Mouse (Mus musculus): Measurements from ENCODE around the gene Kdm7a. TPM values are rescaled to one million over a fixed set of nuclear protein-coding genes. Genes with fewer than 3 reads are reported as not detected.
A peak's percentile ranks its signal among the peaks of the same experiment; 100 is the strongest.

The Kdm7a gene
- polyA plus RNA-seq, 1 experiment from 2014 or later = 7.9 TPM

DNA sequence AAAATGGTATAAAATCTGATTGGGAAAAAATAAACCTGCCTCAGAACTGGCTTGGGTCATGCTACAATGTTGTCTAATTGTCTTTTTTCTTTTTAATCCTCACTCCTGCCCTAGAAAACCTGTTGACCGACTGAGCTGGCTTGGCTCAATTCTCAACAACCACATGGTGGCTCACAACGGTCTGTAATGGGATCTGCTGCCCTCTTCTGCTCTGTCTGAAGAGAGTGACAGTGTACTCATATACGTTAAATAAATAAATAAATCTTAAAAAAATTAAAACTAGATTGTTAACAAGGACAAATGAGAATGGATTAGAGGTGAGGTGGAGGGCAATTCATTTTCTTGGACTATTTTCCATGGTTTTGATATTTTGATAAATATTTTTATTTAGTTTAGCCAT, 85.9 kb downstream of the Kdm7a start:
- H3K27ac ChIP-seq (ENCODE audit: low read depth, low read length) = no peak overlapping the region
- 61% methylated on average over 3 of the region's 3 CpGs for WGBS
- ATAC-seq (ENCODE audit: low FRiP score, low TSS enrichment) = no peak

DNA sequence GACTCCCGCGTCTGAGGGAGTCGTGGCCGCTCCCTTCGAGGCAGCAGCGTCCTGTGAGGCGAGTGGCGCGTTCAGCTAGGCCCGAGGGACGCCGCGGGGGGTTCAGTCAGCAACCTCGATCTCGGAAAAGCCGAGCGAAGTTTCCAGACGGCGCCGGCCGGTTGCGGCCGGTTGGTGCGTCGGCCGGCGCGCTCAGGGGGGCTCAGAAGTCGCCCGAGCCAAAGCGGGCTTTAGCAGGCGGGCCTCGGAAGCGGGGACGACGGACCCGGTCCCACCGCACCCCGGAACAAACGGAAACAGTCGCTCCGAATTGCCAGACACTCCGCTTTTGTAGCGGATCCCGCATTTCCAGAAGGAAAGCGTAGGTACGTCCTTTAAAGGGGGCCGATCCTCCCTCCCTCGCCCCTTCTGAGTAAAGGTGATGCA, 88.1 kb downstream of the Kdm7a start:
- Histone ChIP-seq H3K36me3 (ENCODE audit: control insufficient read depth, insufficient read depth, low read length) (no peaks in the 10 kb centered on the region), H3K4me1 (ENCODE audit: control insufficient read depth, insufficient read depth, low read length) (0 out of 2 replicates have a peak, but pooled peaks cover 3% of the 10 kb centered on the region), H3K27ac (ENCODE audit: low read depth, low read length) (0 out of 2 replicates have a peak overlapping the region, but pooled peaks have one; percentile 11), H3K9me3 (ENCODE audit: control insufficient read depth, low read length) (peaks cover 5% of the 10 kb centered on the region; the same call in 1 of the 2 replicates), H3K27me3 (ENCODE audit: control insufficient read depth, insufficient read depth, low read length) (peaks cover 18% of the 10 kb centered on the region), H3K4me3 (ENCODE audit: low read length) (peak overlapping the region; percentile 78), H3K4me2 (replicated peaks; ENCODE audit: low read depth, low read length) (peak overlapping the region; percentile 53), H3K9ac (ENCODE audit: low read depth, low read length) (peak overlapping the region; percentile 79)
- ATAC-seq (ENCODE audit: low FRiP score, low TSS enrichment) = no peak
- WGBS = 13% methylated on average over 49 of the region's 49 CpGs

More for the DNA sequence above, 85.9 kb downstream of the Kdm7a start:
- no peak overlapping the region for H3K4me2 ChIP-seq (replicated peaks; ENCODE audit: low read depth, low read length)
- no peaks in the 10 kb centered on the region for H3K36me3 ChIP-seq (ENCODE audit: control insufficient read depth, insufficient read depth, low read length)
- no peak overlapping the region for H3K9ac ChIP-seq (ENCODE audit: low read depth, low read length)
- peaks cover 18% of the 10 kb centered on the region for H3K27me3 ChIP-seq (ENCODE audit: control insufficient read depth, insufficient read depth, low read length)
- 0 out of 2 replicates have a peak, but pooled peaks cover 3% of the 10 kb centered on the region for H3K4me1 ChIP-seq (ENCODE audit: control insufficient read depth, insufficient read depth, low read length)
- peaks cover 5% of the 10 kb centered on the region; the same call in 1 of the 2 replicates for H3K9me3 ChIP-seq (ENCODE audit: control insufficient read depth, low read length)
- H3K4me3 ChIP-seq (ENCODE audit: low read length) = no peak overlapping the region

DNA sequence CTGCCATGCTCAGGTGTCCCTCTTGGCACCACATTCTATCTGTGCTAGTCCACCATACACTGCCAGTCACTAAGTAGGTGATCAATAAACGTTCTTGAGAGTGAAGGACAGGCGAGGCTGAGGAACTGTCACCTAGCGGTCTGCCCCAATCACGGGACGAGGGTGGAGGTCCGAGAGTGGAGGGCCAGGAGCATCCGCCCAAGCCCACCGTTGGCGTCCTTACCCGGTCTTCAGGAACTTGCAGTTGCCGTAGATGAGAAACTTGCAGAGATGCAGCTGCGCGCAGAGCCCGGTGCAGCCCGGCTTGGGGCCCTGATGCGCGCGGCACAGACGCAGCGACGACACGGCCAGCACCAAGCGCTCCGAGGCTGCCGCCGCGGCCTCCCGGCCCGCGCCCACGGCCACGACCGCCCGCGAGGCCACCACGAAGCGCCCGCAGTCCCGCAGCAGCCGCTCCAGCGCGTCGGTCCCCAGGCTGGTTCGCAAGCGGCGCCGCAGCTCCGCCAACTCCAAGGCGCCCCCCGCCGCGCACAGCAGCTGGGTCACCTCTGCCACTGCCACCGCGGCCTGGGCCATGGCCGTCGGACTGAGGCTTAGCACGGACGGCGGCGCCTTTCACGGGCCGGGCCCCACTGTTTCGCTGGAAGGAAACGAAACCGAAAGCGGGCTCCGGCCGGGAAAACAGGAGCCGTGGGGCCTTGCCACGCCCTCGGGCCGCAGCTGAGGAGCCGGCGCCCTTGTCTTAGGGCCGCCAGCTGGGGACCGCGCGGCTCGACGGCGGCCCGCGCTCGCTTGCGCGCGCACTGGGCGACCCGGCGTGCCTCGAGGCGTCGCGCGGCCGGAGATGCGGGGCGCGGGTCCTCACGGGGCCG, 88.8 kb downstream of the Kdm7a start, which contains the start of gene Parp12:
TSS of gene Parp12 (minus strand) at position 766 of the 872 bp plus-strand sequence.
- Histone ChIP-seq H3K4me1 (ENCODE audit: control insufficient read depth, insufficient read depth, low read length) (0 out of 2 replicates have a peak, but pooled peaks cover 3% of the 10 kb centered on the region), H3K4me2 (replicated peaks; ENCODE audit: low read depth, low read length) (peak within 1 kb of the TSS; percentile 53), H3K4me3 (ENCODE audit: low read length) (peak within 1 kb of the TSS; percentile 78), H3K27ac (ENCODE audit: low read depth, low read length) (0 out of 2 replicates have a peak within 1 kb of the TSS, but pooled peaks have one; percentile 11), H3K27me3 (ENCODE audit: control insufficient read depth, insufficient read depth, low read length) (peaks cover 18% of the 10 kb centered on the region), H3K9ac (ENCODE audit: low read depth, low read length) (peak within 1 kb of the TSS; percentile 79), H3K9me3 (ENCODE audit: control insufficient read depth, low read length) (peaks cover 5% of the 10 kb centered on the region; the same call in 1 of the 2 replicates), H3K36me3 (ENCODE audit: control insufficient read depth, insufficient read depth, low read length) (no peaks in the 10 kb centered on the region)
- ATAC-seq (ENCODE audit: low FRiP score, low TSS enrichment) = peak; percentile 85
- 4% methylated on average over 48 of the region's 101 CpGs for WGBS

DNA sequence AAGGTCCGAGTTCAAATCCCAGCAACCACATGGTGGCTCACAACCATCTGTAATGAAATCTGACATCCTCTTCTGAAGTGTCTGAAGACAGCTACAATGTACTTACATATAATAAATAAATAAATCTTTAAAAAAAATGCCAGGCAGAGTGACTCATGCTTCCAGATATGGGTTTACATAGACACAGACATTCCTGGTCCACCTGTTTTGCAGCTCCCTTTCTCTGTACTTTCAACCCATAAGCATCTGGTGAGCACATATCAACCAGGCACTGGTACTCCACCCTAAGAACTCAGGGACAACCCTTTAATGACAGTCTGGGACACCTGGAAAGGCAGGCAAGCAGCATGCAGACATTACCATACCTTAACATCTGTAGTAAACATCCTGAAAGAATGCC, 91.2 kb downstream of the Kdm7a start:
- H3K9me3 ChIP-seq (ENCODE audit: control insufficient read depth, low read length) = peaks cover 5% of the 10 kb centered on the region; the same call in 1 of the 2 replicates
- 0 out of 2 replicates have a peak, but pooled peaks cover 3% of the 10 kb centered on the region for H3K4me1 ChIP-seq (ENCODE audit: control insufficient read depth, insufficient read depth, low read length)
- H3K4me3 ChIP-seq (ENCODE audit: low read length) = no peak overlapping the region
- H3K4me2 ChIP-seq (replicated peaks; ENCODE audit: low read depth, low read length) = no peak overlapping the region
- ATAC-seq (ENCODE audit: low FRiP score, low TSS enrichment) = no peak
- peaks cover 18% of the 10 kb centered on the region for H3K27me3 ChIP-seq (ENCODE audit: control insufficient read depth, insufficient read depth, low read length)
- no peak overlapping the region for H3K27ac ChIP-seq (ENCODE audit: low read depth, low read length)
- WGBS = 73% methylated on average over 1 of the region's 1 CpGs
- H3K9ac ChIP-seq (ENCODE audit: low read depth, low read length) = no peak overlapping the region
- no peaks in the 10 kb centered on the region for H3K36me3 ChIP-seq (ENCODE audit: control insufficient read depth, insufficient read depth, low read length)

DNA sequence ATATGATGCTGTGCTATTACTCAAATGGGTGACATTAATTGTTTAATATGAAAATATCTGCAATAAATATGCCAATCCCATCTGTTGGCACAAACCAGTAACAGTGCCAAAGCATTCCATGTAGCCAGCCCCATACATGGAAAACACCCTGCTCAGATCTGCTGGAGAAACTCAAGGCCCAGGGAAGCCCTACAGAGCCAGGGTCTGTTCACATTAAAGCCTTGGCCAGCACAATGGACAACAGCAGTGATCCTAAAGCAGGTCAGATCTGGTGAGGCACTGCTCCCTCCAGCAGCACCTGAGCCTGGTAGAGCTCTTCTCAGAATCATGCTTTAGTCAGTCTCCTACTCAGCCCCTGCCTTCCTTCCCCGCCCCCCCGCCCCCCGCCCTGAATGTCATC, 93.4 kb downstream of the Kdm7a start:
- Histone ChIP-seq H3K36me3 (ENCODE audit: control insufficient read depth, insufficient read depth, low read length) (no peaks in the 10 kb centered on the region), H3K27ac (ENCODE audit: low read depth, low read length) (no peak overlapping the region), H3K27me3 (ENCODE audit: control insufficient read depth, insufficient read depth, low read length) (peaks cover 11% of the 10 kb centered on the region), H3K9ac (ENCODE audit: low read depth, low read length) (no peak overlapping the region), H3K4me3 (ENCODE audit: low read length) (no peak overlapping the region), H3K4me2 (replicated peaks; ENCODE audit: low read depth, low read length) (no peak overlapping the region), H3K9me3 (ENCODE audit: control insufficient read depth, low read length) (no peaks in the 10 kb centered on the region), H3K4me1 (ENCODE audit: control insufficient read depth, insufficient read depth, low read length) (no peaks in the 10 kb centered on the region)
- ATAC-seq (ENCODE audit: low FRiP score, low TSS enrichment) = no peak
- 89% methylated on average over 3 of the region's 3 CpGs for WGBS

DNA sequence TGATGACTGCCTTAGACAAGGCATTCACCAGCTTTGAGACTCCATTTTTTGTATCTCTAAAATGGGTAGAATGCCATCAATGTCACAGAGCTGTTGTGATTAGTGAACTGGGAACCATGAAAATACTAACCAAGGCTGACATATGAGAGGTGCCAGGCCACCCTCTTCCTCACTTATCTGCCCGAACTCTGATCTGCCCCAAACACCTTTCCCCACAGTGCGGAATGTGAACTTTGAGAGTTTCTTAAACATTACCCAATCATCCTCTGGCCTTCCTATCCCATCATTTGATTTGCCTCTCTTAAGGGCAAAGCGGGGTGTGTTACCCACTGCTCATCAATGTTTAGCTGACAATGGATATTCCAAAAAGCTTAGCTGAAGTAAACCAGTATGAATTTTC, 93.9 kb downstream of the Kdm7a start:
- Histone ChIP-seq H3K4me3 (ENCODE audit: low read length) (no peak overlapping the region), H3K27me3 (ENCODE audit: control insufficient read depth, insufficient read depth, low read length) (peaks cover 11% of the 10 kb centered on the region), H3K36me3 (ENCODE audit: control insufficient read depth, insufficient read depth, low read length) (no peaks in the 10 kb centered on the region), H3K9ac (ENCODE audit: low read depth, low read length) (no peak overlapping the region), H3K9me3 (ENCODE audit: control insufficient read depth, low read length) (no peaks in the 10 kb centered on the region), H3K27ac (ENCODE audit: low read depth, low read length) (no peak overlapping the region), H3K4me2 (replicated peaks; ENCODE audit: low read depth, low read length) (no peak overlapping the region), H3K4me1 (ENCODE audit: control insufficient read depth, insufficient read depth, low read length) (no peaks in the 10 kb centered on the region)
- no peak for ATAC-seq (ENCODE audit: low FRiP score, low TSS enrichment)
- 93% methylated on average over 3 of the region's 3 CpGs for WGBS

DNA sequence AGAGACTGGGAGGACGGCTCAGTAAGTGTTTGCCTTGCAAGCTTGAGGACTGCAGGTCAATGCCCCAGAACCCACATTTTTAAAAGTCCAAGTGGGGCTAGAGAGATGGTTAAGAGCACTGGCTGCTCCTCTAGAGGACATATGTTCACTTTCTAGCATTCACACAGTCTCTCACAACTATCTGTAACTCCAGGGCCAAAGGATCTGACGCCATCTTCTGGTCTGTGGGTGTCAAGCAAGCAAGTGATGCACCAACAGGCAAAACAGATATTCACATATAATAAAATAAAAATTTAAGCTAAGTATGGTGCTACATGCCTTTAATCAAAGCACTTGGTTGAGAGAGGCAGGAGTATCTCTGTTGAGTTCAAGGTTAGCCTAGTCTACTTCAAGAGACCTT, 99.8 kb downstream of the Kdm7a start:
- H3K4me3 ChIP-seq (ENCODE audit: low read length) = no peak overlapping the region
- H3K27ac ChIP-seq (ENCODE audit: low read depth, low read length) = no peak overlapping the region
- H3K9ac ChIP-seq (ENCODE audit: low read depth, low read length) = no peak overlapping the region
- no peaks in the 10 kb centered on the region for H3K27me3 ChIP-seq (ENCODE audit: control insufficient read depth, insufficient read depth, low read length)
- no peaks in the 10 kb centered on the region for H3K36me3 ChIP-seq (ENCODE audit: control insufficient read depth, insufficient read depth, low read length)
- 63% methylated on average over 2 of the region's 2 CpGs for WGBS
- H3K9me3 ChIP-seq (ENCODE audit: control insufficient read depth, low read length) = no peaks in the 10 kb centered on the region
- H3K4me2 ChIP-seq (replicated peaks; ENCODE audit: low read depth, low read length) = no peak overlapping the region
- H3K4me1 ChIP-seq (ENCODE audit: control insufficient read depth, insufficient read depth, low read length) = no peaks in the 10 kb centered on the region
- ATAC-seq (ENCODE audit: low FRiP score, low TSS enrichment) = no peak

DNA sequence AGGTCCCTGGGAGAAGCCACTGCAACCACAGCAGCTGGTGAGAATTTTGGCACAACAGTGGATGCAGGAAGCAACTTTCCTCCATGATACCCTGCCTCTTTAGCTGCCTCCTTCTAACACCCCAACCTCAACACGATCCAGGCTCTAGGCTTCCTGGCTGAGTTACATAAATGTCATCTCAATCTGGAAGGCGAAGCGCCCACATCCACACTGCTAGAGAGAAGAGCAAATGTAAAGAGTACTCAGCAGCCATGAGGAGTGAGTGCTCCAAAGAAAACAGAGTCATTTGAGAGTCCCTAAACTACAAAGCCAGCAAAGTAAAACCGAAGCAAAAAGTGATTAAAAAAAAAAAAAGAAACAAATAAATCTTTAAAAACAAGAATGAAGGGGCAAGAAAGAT, 102.0 kb downstream of the Kdm7a start:
- WGBS = 68% methylated on average over 4 of the region's 4 CpGs
- Histone ChIP-seq H3K9me3 (ENCODE audit: control insufficient read depth, low read length) (no peaks in the 10 kb centered on the region), H3K4me2 (replicated peaks; ENCODE audit: low read depth, low read length) (no peak overlapping the region), H3K36me3 (ENCODE audit: control insufficient read depth, insufficient read depth, low read length) (no peaks in the 10 kb centered on the region), H3K27ac (ENCODE audit: low read depth, low read length) (no peak overlapping the region), H3K9ac (ENCODE audit: low read depth, low read length) (no peak overlapping the region), H3K4me3 (ENCODE audit: low read length) (no peak overlapping the region), H3K27me3 (ENCODE audit: control insufficient read depth, insufficient read depth, low read length) (no peaks in the 10 kb centered on the region), H3K4me1 (ENCODE audit: control insufficient read depth, insufficient read depth, low read length) (no peaks in the 10 kb centered on the region)
- ATAC-seq (ENCODE audit: low FRiP score, low TSS enrichment) = no peak

All from kidney, embryonic 14.5 days (tissue).